Mouse (Mus musculus) myocyte (in vitro differentiated cells): ENCODE results near the gene Gm6592. TPM values are rescaled to one million over a fixed set of nuclear protein-coding genes. Genes with fewer than 3 reads are reported as not detected.
A peak's percentile ranks its signal among the peaks of the same experiment; 100 is the strongest.

ENCODE experiments used
- H3K27me3 ChIP-seq: one replicate; pipeline ENCODE4 v1.6.1; 2011; ENCODE audit not compliant: control insufficient read depth, insufficient read depth, insufficient read length
- H3K36me3 ChIP-seq: one replicate; pipeline ENCODE4 v1.6.1; 2011; ENCODE audit not compliant: control insufficient read depth, insufficient read depth
- H3K4me2 ChIP-seq: one replicate; pipeline ENCODE4 v1.6.1; 2011; ENCODE audit warnings: low read depth, control low read depth
- H3K4me3 ChIP-seq: one replicate; pipeline ENCODE4 v1.5.1; 2011; ENCODE audit warnings: mild to moderate bottlenecking, control low read depth, moderate library complexity
- H3K79me2 ChIP-seq: one replicate; pipeline ENCODE4 v1.6.1; 2011; ENCODE audit not compliant: control insufficient read depth, insufficient read depth
- H3ac ChIP-seq: one replicate; pipeline ENCODE4 v1.6.1; 2011; ENCODE audit not compliant: control insufficient read depth, insufficient read length
- CEBPB ChIP-seq: IDR thresholded peaks from 2 replicates; pipeline ENCODE4 v1.6.1; 2011; ENCODE audit warnings: mild to moderate bottlenecking, moderate library complexity; ENCODE audit not compliant: poor library complexity, insufficient read depth, severe bottlenecking
- E2F4 ChIP-seq: IDR thresholded peaks from one replicate; pipeline ENCODE4 v1.6.1; 2011; ENCODE audit warnings: mild to moderate bottlenecking, control low read depth, moderate library complexity; ENCODE audit not compliant: insufficient read depth
- MAX ChIP-seq: IDR thresholded peaks from one replicate; pipeline ENCODE4 v1.6.1; 2011; ENCODE audit warnings: low read depth, mild to moderate bottlenecking, control low read depth
- MYOD1 ChIP-seq, 3 experiments: IDR thresholded peaks; one replicate each; pipeline ENCODE4 v1.6.1; 2011; ENCODE audit warnings: control low read depth in 2 of 3, low read depth in 2 of 3, mild to moderate bottlenecking in 2 of 3, moderate library complexity in 1 of 3; ENCODE audit not compliant: insufficient read length in 2 of 3, control insufficient read depth in 1 of 3
- MYOG ChIP-seq, 3 experiments: IDR thresholded peaks; one replicate each; pipeline ENCODE4 v1.6.1; 2011; ENCODE audit warnings: control low read depth in 2 of 3, low read depth in 2 of 3, mild to moderate bottlenecking in 2 of 3; ENCODE audit not compliant: insufficient read length in 2 of 3, control insufficient read depth in 1 of 3, insufficient read depth in 1 of 3
- POLR2A ChIP-seq: IDR thresholded peaks from one replicate; pipeline ENCODE4 v1.6.1; 2011; ENCODE audit warnings: low read depth, mild to moderate bottlenecking, control low read depth, moderate library complexity; ENCODE audit not compliant: insufficient read length
- POLR2AphosphoS2 ChIP-seq: IDR thresholded peaks from one replicate; pipeline ENCODE4 v1.6.1; 2011; ENCODE audit warnings: low read depth, control low read depth; ENCODE audit not compliant: insufficient read length
- REST ChIP-seq: IDR thresholded peaks from one replicate; pipeline ENCODE4 v1.6.1; 2011; ENCODE audit warnings: mild to moderate bottlenecking, control low read depth, moderate library complexity; ENCODE audit not compliant: insufficient read depth, insufficient read length
- SRF ChIP-seq: IDR thresholded peaks from one replicate; pipeline ENCODE4 v1.6.1; 2011; ENCODE audit warnings: low read depth; ENCODE audit not compliant: control insufficient read depth, insufficient read length
- TCF12 ChIP-seq: IDR thresholded peaks from one replicate; pipeline ENCODE4 v1.6.1; 2011; ENCODE audit warnings: mild to moderate bottlenecking, control low read depth; ENCODE audit not compliant: poor library complexity, insufficient read depth, severe bottlenecking
- TCF3 ChIP-seq: IDR thresholded peaks from one replicate; pipeline ENCODE4 v1.6.1; 2011; ENCODE audit warnings: low read depth, control low read depth; ENCODE audit not compliant: insufficient read length
- USF1 ChIP-seq: IDR thresholded peaks from one replicate; pipeline ENCODE4 v1.6.1; 2011; ENCODE audit warnings: low read depth, mild to moderate bottlenecking, control low read depth, moderate library complexity
- polyA plus RNA-seq: library from polyadenylated mRNA; unstranded; fragments of >200 nt; fragmentation: generic; extraction: Trizol; gene quantifications from one replicate; pipeline ENCODE4 v1.2.1, GENCODE M21; 2012; ENCODE audit warnings: missing spikeins

Gm6592 gene
- polyA plus RNA-seq, 1 experiment: not detected

- Histone ChIP-seq H3K36me3 (no peaks in the 10 kb centered on the region), H3K79me2 (no peaks in the 10 kb centered on the region), H3K27me3 (no peaks in the 10 kb centered on the region), H3ac (no peak overlapping the region), H3K4me3 (no peak overlapping the region), H3K4me2 (no peak overlapping the region)
- TF ChIP-seq CEBPB: no peak
- TF ChIP-seq POLR2A: no peak
- TF ChIP-seq MYOG (IDR thresholded peaks at IDR 0.05; ENCODE audit: control insufficient read depth in 1 of 3, insufficient read depth in 1 of 3, insufficient read length in 2 of 3, low read depth in 2 of 3): no peak
- no peak for TF ChIP-seq POLR2AphosphoS2
- TF ChIP-seq TCF12: no peak
- no peak for TF ChIP-seq TCF3
- no peak for TF ChIP-seq MYOD1 (IDR thresholded peaks at IDR 0.05; ENCODE audit: control insufficient read depth in 1 of 3, insufficient read length in 2 of 3, low read depth in 2 of 3)
- TF ChIP-seq MAX: no peak
- no peak for TF ChIP-seq SRF
- TF ChIP-seq USF1: no peak
- TF ChIP-seq E2F4: no peak
- TF ChIP-seq REST: no peak
Measured at GRCm38 (mm10) chrX:8884336-8884735, 40.5 kb downstream of the Gm6592 start.

DNA sequence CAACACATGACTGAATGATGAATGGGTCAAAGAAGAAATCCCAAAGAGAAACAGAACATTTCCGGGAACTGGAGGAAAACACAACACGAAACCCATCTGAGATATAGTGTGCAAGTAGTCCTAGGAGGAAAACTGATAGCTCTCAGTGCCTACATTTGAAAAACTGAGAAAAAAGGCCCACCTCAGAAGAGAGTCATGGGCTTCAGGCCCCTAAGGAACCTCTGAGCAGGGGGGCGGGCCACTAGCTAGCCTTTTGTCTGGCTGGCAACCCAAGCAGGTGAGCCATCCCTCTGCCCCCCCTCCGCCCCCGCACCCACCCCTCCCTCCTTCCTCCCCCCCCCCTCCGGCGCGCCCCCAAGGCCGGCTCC lies 48.2 kb downstream of the Gm6592 start:
- H3K36me3 ChIP-seq: no peaks in the 10 kb centered on the region
- H3K4me2 ChIP-seq: peak overlapping the region; percentile 24
- peak overlapping the region; percentile 46 for H3ac ChIP-seq
- H3K27me3 ChIP-seq: no peaks in the 10 kb centered on the region
- H3K79me2 ChIP-seq: no peaks in the 10 kb centered on the region
- peak overlapping the region; percentile 14 for H3K4me3 ChIP-seq
- TF ChIP-seq TCF12: no peak

DNA sequence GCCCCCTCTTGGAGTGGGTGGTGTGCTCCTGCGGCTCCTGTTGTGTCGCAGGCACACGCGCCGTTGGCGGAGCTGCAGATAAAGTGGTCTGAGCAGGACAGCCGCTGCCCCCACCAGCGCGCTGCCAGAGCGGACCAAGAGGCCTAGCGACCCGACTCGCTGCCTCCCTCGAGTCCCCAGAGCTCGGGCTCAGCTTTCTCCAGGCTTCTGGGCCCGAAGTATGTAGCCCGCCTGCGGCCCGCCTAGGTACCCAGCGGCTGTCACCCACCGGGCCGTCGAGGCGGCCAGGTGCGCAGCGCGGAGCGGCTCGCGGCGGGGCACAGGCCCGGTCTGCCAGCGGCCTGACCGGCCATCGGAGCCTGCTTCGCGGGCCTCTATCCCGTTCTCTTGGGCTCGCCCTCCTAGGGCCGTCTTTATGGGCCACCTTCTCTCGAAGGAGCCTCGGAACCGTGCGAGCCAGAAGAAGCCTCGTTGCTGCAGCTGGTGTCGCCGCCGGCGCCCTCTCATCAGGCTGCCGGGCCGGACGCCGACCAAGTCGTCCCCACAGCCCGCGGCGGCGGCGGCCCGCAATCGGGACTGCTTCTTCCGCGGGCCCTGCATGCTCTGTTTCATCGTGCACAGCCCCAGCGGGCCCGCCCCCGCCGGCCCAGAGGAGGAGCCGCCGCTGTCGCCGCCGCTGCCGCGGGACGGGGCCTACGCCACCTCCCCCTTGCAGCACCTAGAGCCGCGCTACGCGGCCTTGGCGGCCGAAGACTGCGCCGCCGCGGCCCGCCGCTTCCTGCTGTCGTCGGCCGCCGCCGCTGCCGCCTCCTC lies 48.8 kb downstream of the Gm6592 start, which contains the start of gene B630019K06Rik:
Gene B630019K06Rik (plus strand): TSS at position 40 of the 813 bp plus-strand sequence.
- peak; percentile 50 for TF ChIP-seq POLR2A
- no peak for TF ChIP-seq MYOG (IDR thresholded peaks at IDR 0.05; ENCODE audit: control insufficient read depth in 1 of 3, insufficient read depth in 1 of 3, insufficient read length in 2 of 3, low read depth in 2 of 3)

GRCm38 (mm10) chrX:8893182-8893651 lies 49.4 kb downstream of the Gm6592 start:
- H3K4me3 ChIP-seq: peak overlapping the region; percentile 14
- H3ac ChIP-seq: peak overlapping the region; percentile 46
- no peaks in the 10 kb centered on the region for H3K79me2 ChIP-seq
- no peaks in the 10 kb centered on the region for H3K36me3 ChIP-seq
- no peaks in the 10 kb centered on the region for H3K27me3 ChIP-seq
- TF ChIP-seq TCF12 (no peak), SRF (no peak), MYOD1 (IDR thresholded peaks at IDR 0.05; ENCODE audit: control insufficient read depth in 1 of 3, insufficient read length in 2 of 3, low read depth in 2 of 3) (no peak), POLR2AphosphoS2 (no peak), CEBPB (no peak), REST (no peak), TCF3 (no peak), MYOG (IDR thresholded peaks at IDR 0.05; ENCODE audit: control insufficient read depth in 1 of 3, insufficient read depth in 1 of 3, insufficient read length in 2 of 3, low read depth in 2 of 3) (no peak), E2F4 (no peak), POLR2A (no peak), USF1 (no peak)
- H3K4me2 ChIP-seq: peak overlapping the region; percentile 50

More for the DNA sequence above, 48.8 kb downstream of the Gm6592 start, which contains the start of gene B630019K06Rik:
- H3ac ChIP-seq: peak within 1 kb of the TSS; percentile 46
- peak within 1 kb of the TSS; percentile 61 for H3K4me2 ChIP-seq
- no peaks in the 10 kb centered on the region for H3K36me3 ChIP-seq
- H3K4me3 ChIP-seq: peak within 1 kb of the TSS; percentile 14
- H3K79me2 ChIP-seq: no peaks in the 10 kb centered on the region
- no peaks in the 10 kb centered on the region for H3K27me3 ChIP-seq

Other genes with a start within 250 kb of the Gm6592 start
- gene Ssxb8, start 153.2 kb upstream of the Gm6592 start, polyA plus RNA-seq: not detected
- gene Ssx9, start 95.6 kb upstream of the Gm6592 start, polyA plus RNA-seq: not detected
- gene Ssxb5, start 40.3 kb upstream of the Gm6592 start, polyA plus RNA-seq: not detected
- not detected for gene Gm5751, start 30.3 kb downstream of the Gm6592 start, polyA plus RNA-seq
- 1.2 TPM for gene B630019K06Rik, start 48.4 kb downstream of the Gm6592 start, polyA plus RNA-seq
- gene Fthl17b, start 119.0 kb downstream of the Gm6592 start, polyA plus RNA-seq: not detected
- gene Fthl17c, start 132.6 kb downstream of the Gm6592 start, polyA plus RNA-seq: not detected
- gene Fthl17d, start 142.8 kb downstream of the Gm6592 start, polyA plus RNA-seq: not detected
- gene Fthl17e, start 189.5 kb downstream of the Gm6592 start, polyA plus RNA-seq: not detected
- not detected for gene Fthl17f, start 219.0 kb downstream of the Gm6592 start, polyA plus RNA-seq